Mouse (Mus musculus) lung, embryonic 14.5 days (tissue): ENCODE data around the gene Itsn1. TPM values are rescaled to one million over a fixed set of nuclear protein-coding genes. Genes with fewer than 3 reads are reported as not detected.

ENCODE experiments used
- ATAC-seq: fragments of 200-750 bp; cut with Nextera tagmentation; 2 replicates; pipeline ENCODE4 v1.8.0; 2017; ENCODE audit warnings: mild to moderate bottlenecking, moderate TSS enrichment, moderate library complexity; ENCODE audit not compliant: insufficient read depth
- DNase-seq: peaks from one replicate; pipeline ENCODE4 v3.0.0-alpha.2; 2015
- H3K27ac ChIP-seq: fragments of 300-500 bp; sonication (generic); 2 replicates; pipeline ENCODE4 v1.5.1; 2014; ENCODE audit warnings: low read depth, mild to moderate bottlenecking, moderate library complexity
- H3K27me3 ChIP-seq: fragments of 300-500 bp; sonication (generic); 2 replicates; pipeline ENCODE4 v1.6.1; 2014; ENCODE audit warnings: low read length, control low read depth; ENCODE audit not compliant: insufficient read depth
- H3K36me3 ChIP-seq: fragments of 300-500 bp; sonication (generic); 2 replicates; pipeline ENCODE4 v1.6.1; 2014; ENCODE audit warnings: control low read depth; ENCODE audit not compliant: insufficient read depth
- H3K4me1 ChIP-seq: fragments of 300-500 bp; sonication (generic); 2 replicates; pipeline ENCODE4 v1.6.1; 2014; ENCODE audit warnings: antibody characterized with exemption, control low read depth; ENCODE audit not compliant: insufficient read depth
- H3K4me2 ChIP-seq: fragments of 300-500 bp; sonication (generic); 2 replicates; pipeline ENCODE4 v1.6.1; 2014; ENCODE audit warnings: mild to moderate bottlenecking
- H3K4me3 ChIP-seq: fragments of 300-500 bp; sonication (generic); 2 replicates; pipeline ENCODE4 v1.5.1; 2014; ENCODE audit warnings: low read depth, low read length
- H3K9ac ChIP-seq: fragments of 300-500 bp; sonication (generic); 2 replicates; pipeline ENCODE4 v1.6.1; 2014
- H3K9me3 ChIP-seq: fragments of 300-500 bp; sonication (generic); 2 replicates; pipeline ENCODE4 v1.6.1; 2016; ENCODE audit warnings: low read depth, low read length, control low read depth
- CTCF ChIP-seq: IDR thresholded peaks from 2 replicates; pipeline ENCODE4 v1.5.1; 2016; ENCODE audit warnings: antibody characterized with exemption, low read depth
- WGBS: fragments of 180-500 bp; shearing (Covaris S2); extraction: QIAGEN DNeasy Blood & Tissue Kit; methylation state at CpG from one replicate; pipeline ENCODE4 v1.1.7; 2014; 5-methylcytosine and 5-hydroxymethylcytosine counted together
- polyA plus RNA-seq: library from polyadenylated mRNA; unstranded; fragments of >200 nt; fragmentation: Nextera tagmentation; extraction: Ambion mirVana; gene quantifications from 2 replicates; pipeline ENCODE4 v1.2.1, GENCODE M21; 2014

The Itsn1 gene
- polyA plus RNA-seq, 1 experiment from 2014 or later: 25.4 TPM

GRCm38 (mm10) chr16:91743055-91743454 lies 14.0 kb downstream of the Itsn1 start:
- DNase-seq (no peak), ATAC-seq (no peak)
- no peak overlapping the region for H3K9ac ChIP-seq
- peaks cover 9% of the 10 kb centered on the region for H3K4me1 ChIP-seq
- H3K36me3 ChIP-seq: no peaks in the 10 kb centered on the region
- 69% methylated on average over 7 of the region's 7 CpGs for WGBS
- no peak overlapping the region for H3K4me3 ChIP-seq
- no peak overlapping the region for H3K4me2 ChIP-seq
- H3K9me3 ChIP-seq: no peaks in the 10 kb centered on the region
- no peaks in the 10 kb centered on the region for H3K27me3 ChIP-seq
- H3K27ac ChIP-seq: no peak overlapping the region
- TF ChIP-seq CTCF: no peak

- no peak overlapping the region for H3K4me2 ChIP-seq
- no peak overlapping the region for H3K4me3 ChIP-seq
- ATAC-seq: peak; percentile 54; the same call in 1 of the 2 replicates
- no peaks in the 10 kb centered on the region for H3K36me3 ChIP-seq
- H3K4me1 ChIP-seq: peaks cover 9% of the 10 kb centered on the region
- no peak overlapping the region for H3K9ac ChIP-seq
- no peak for TF ChIP-seq CTCF
- H3K9me3 ChIP-seq: no peaks in the 10 kb centered on the region
- peak; percentile 83 for DNase-seq
- H3K27me3 ChIP-seq: no peaks in the 10 kb centered on the region
- no peak overlapping the region for H3K27ac ChIP-seq
- 36% methylated on average over 14 of the region's 14 CpGs for WGBS
These were observed 17.2 kb downstream of the Itsn1 start for GRCm38 (mm10) chr16:91746101-91746950.

GRCm38 (mm10) chr16:91747567-91747966 lies 18.5 kb downstream of the Itsn1 start:
- no peak overlapping the region for H3K9ac ChIP-seq
- ATAC-seq: 0 out of 2 replicates have a peak, but pooled peaks have one; percentile 44

GRCm38 (mm10) chr16:91751644-91752385 lies 22.7 kb downstream of the Itsn1 start:
- H3K36me3 ChIP-seq: no peaks in the 10 kb centered on the region
- ATAC-seq: no peak
- TF ChIP-seq CTCF: no peak
- no peaks in the 10 kb centered on the region for H3K9me3 ChIP-seq
- DNase-seq: no peak
- WGBS: 81% methylated on average over 13 of the region's 13 CpGs
- no peak overlapping the region for H3K9ac ChIP-seq
- no peak overlapping the region for H3K4me2 ChIP-seq
- no peaks in the 10 kb centered on the region for H3K27me3 ChIP-seq
- H3K4me1 ChIP-seq: no peaks in the 10 kb centered on the region
- H3K27ac ChIP-seq: no peak overlapping the region
- H3K4me3 ChIP-seq: no peak overlapping the region

More at GRCm38 (mm10) chr16:91747567-91747966, 18.5 kb downstream of the Itsn1 start:
- H3K27me3 ChIP-seq: no peaks in the 10 kb centered on the region
- peaks cover 9% of the 10 kb centered on the region for H3K4me1 ChIP-seq
- TF ChIP-seq CTCF: no peak
- no peak for DNase-seq
- WGBS: 76% methylated on average over 6 of the region's 6 CpGs
- H3K4me2 ChIP-seq: no peak overlapping the region
- H3K36me3 ChIP-seq: no peaks in the 10 kb centered on the region
- no peak overlapping the region for H3K27ac ChIP-seq
- H3K9me3 ChIP-seq: no peaks in the 10 kb centered on the region
- no peak overlapping the region for H3K4me3 ChIP-seq

GRCm38 (mm10) chr16:91753611-91754010 lies 24.5 kb downstream of the Itsn1 start:
- no peak overlapping the region for H3K4me3 ChIP-seq
- H3K36me3 ChIP-seq: no peaks in the 10 kb centered on the region
- H3K27me3 ChIP-seq: no peaks in the 10 kb centered on the region
- ATAC-seq (no peak), DNase-seq (no peak)
- TF ChIP-seq CTCF: no peak
- H3K9me3 ChIP-seq: no peaks in the 10 kb centered on the region
- H3K4me2 ChIP-seq: no peak overlapping the region
- no peak overlapping the region for H3K27ac ChIP-seq
- no peak overlapping the region for H3K9ac ChIP-seq
- H3K4me1 ChIP-seq: no peaks in the 10 kb centered on the region
- 61% methylated on average over 4 of the region's 4 CpGs for WGBS

GRCm38 (mm10) chr16:91754957-91755356 lies 25.9 kb downstream of the Itsn1 start:
- no peak overlapping the region for H3K9ac ChIP-seq
- H3K27ac ChIP-seq: no peak overlapping the region
- H3K4me1 ChIP-seq: no peaks in the 10 kb centered on the region
- WGBS: 83% methylated on average over 6 of the region's 6 CpGs
- DNase-seq: no peak
- no peaks in the 10 kb centered on the region for H3K36me3 ChIP-seq
- H3K4me3 ChIP-seq: no peak overlapping the region
- no peak for ATAC-seq
- H3K4me2 ChIP-seq: no peak overlapping the region
- no peak for TF ChIP-seq CTCF
- no peaks in the 10 kb centered on the region for H3K9me3 ChIP-seq
- H3K27me3 ChIP-seq: no peaks in the 10 kb centered on the region

GRCm38 (mm10) chr16:91761202-91761601 lies 32.1 kb downstream of the Itsn1 start:
- Histone ChIP-seq H3K27me3 (no peaks in the 10 kb centered on the region), H3K4me1 (no peaks in the 10 kb centered on the region), H3K4me3 (no peak overlapping the region), H3K9me3 (no peaks in the 10 kb centered on the region), H3K9ac (no peak overlapping the region), H3K27ac (no peak overlapping the region), H3K4me2 (no peak overlapping the region), H3K36me3 (no peaks in the 10 kb centered on the region)
- no peak for TF ChIP-seq CTCF
- no peak for ATAC-seq
- 79% methylated on average over 9 of the region's 9 CpGs for WGBS
- DNase-seq: no peak
